Mouse (Mus musculus) heart, embryonic 16.5 days (tissue): ENCODE measurements around the gene Gpx4. TPM values are rescaled to one million over a fixed set of nuclear protein-coding genes. Genes with fewer than 3 reads are reported as not detected.

Experiments
- ATAC-seq: fragments of 200-750 bp; cut with Nextera tagmentation; replicated peaks from 2 replicates; pipeline ENCODE4 v1.8.0; 2017; ENCODE audit warnings: moderate number of reproducible peaks; ENCODE audit not compliant: insufficient read depth, low FRiP score; ENCODE audit errors: extremely low read depth
- H3K27ac ChIP-seq: fragments of 300-500 bp; sonication (generic); 2 replicates; pipeline ENCODE4 v1.5.1; 2014; ENCODE audit warnings: mild to moderate bottlenecking, low read length, control low read depth, moderate library complexity
- H3K27me3 ChIP-seq: fragments of 300-500 bp; sonication (generic); 2 replicates; pipeline ENCODE4 v1.6.1; 2014; ENCODE audit warnings: low read length, mixed read lengths; ENCODE audit not compliant: control insufficient read depth, insufficient read depth
- H3K36me3 ChIP-seq: fragments of 300-500 bp; sonication (generic); 2 replicates; pipeline ENCODE4 v1.6.1; 2014; ENCODE audit not compliant: control insufficient read depth, insufficient read depth
- H3K4me1 ChIP-seq: fragments of 300-500 bp; sonication (generic); 2 replicates; pipeline ENCODE4 v1.6.1; 2014; ENCODE audit warnings: low read length, mixed read lengths; ENCODE audit not compliant: control insufficient read depth, insufficient read depth
- H3K4me2 ChIP-seq: fragments of 300-500 bp; sonication (generic); 2 replicates; pipeline ENCODE4 v1.6.1; 2014; ENCODE audit warnings: low read depth, mild to moderate bottlenecking, control low read depth, low read length
- H3K4me3 ChIP-seq: fragments of 300-500 bp; sonication (generic); 2 replicates; pipeline ENCODE4 v1.5.1; 2014; ENCODE audit warnings: mild to moderate bottlenecking, control low read depth, low read length
- H3K9ac ChIP-seq: fragments of 300-500 bp; sonication (generic); 2 replicates; pipeline ENCODE4 v1.6.1; 2014; ENCODE audit warnings: low read length, control low read depth
- H3K9me3 ChIP-seq: fragments of 300-500 bp; sonication (generic); replicated peaks from 2 replicates; pipeline ENCODE4 v1.6.1; 2016; ENCODE audit warnings: low read length; ENCODE audit not compliant: control insufficient read depth
- WGBS: fragments of 180-500 bp; shearing (Covaris S2); extraction: QIAGEN DNeasy Blood & Tissue Kit; methylation state at CpG from one replicate; pipeline ENCODE4 v1.1.7; 2014; 5-methylcytosine and 5-hydroxymethylcytosine counted together
- polyA plus RNA-seq: library from polyadenylated mRNA; unstranded; fragments of >200 nt; fragmentation: Nextera tagmentation; extraction: Ambion mirVana; gene quantifications from 2 replicates; pipeline ENCODE4 v1.2.1, GENCODE M21; 2015

Gpx4 gene
- polyA plus RNA-seq, 1 experiment from 2014 or later: 668 TPM

DNA sequence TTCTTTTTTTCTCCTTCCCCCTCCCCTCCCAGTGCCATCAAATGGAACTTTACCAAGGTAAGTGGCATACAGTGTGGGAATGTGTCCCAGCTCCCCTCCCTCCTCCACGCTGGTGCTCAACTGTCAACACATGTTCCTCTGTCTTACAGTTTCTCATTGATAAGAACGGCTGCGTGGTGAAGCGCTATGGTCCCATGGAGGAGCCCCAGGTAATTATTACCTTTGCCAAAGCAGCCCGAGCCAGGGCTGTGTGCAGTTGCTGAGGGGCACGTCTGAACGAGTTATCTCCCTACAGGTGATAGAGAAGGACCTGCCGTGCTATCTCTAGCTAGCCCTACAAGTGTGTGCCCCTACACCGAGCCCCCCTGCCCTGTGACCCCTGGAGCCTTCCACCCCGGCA, 8.9 kb downstream of the Gpx4 start:
- H3K27me3 ChIP-seq: no peaks in the 10 kb centered on the region
- ATAC-seq: no peak
- WGBS: 51% methylated on average over 9 of the region's 10 CpGs
- H3K27ac ChIP-seq: no peak overlapping the region
- peak overlapping the region; percentile 76; the same call in 1 of the 2 replicates for H3K4me2 ChIP-seq
- H3K9me3 ChIP-seq: no peaks in the 10 kb centered on the region
- 0 out of 2 replicates have a peak overlapping the region, but pooled peaks have one; percentile 0 for H3K9ac ChIP-seq
- H3K36me3 ChIP-seq: peaks cover 38% of the 10 kb centered on the region
- no peak overlapping the region for H3K4me3 ChIP-seq
- H3K4me1 ChIP-seq: peaks cover 32% of the 10 kb centered on the region

- WGBS: 82% methylated on average over 4 of the region's 4 CpGs
- Histone ChIP-seq H3K27me3 (no peaks in the 10 kb centered on the region), H3K27ac (no peak overlapping the region), H3K9me3 (no peaks in the 10 kb centered on the region), H3K4me2 (no peak overlapping the region), H3K36me3 (peaks cover 38% of the 10 kb centered on the region), H3K4me3 (no peak overlapping the region), H3K4me1 (peaks cover 26% of the 10 kb centered on the region), H3K9ac (no peak overlapping the region)
- ATAC-seq: no peak
These were observed 9.5 kb downstream of the Gpx4 start for GRCm38 (mm10) chr10:80056506-80056905.

GRCm38 (mm10) chr10:80056976-80057682, 10.2 kb downstream of the Gpx4 start:
- Histone ChIP-seq H3K4me1 (peaks cover 20% of the 10 kb centered on the region), H3K27ac (no peak overlapping the region), H3K36me3 (peaks cover 40% of the 10 kb centered on the region), H3K9me3 (no peaks in the 10 kb centered on the region), H3K27me3 (no peaks in the 10 kb centered on the region), H3K4me3 (no peak overlapping the region), H3K4me2 (no peak overlapping the region), H3K9ac (no peak overlapping the region)
- WGBS: 89% methylated on average over 27 of the region's 27 CpGs
- ATAC-seq: no peak

DNA sequence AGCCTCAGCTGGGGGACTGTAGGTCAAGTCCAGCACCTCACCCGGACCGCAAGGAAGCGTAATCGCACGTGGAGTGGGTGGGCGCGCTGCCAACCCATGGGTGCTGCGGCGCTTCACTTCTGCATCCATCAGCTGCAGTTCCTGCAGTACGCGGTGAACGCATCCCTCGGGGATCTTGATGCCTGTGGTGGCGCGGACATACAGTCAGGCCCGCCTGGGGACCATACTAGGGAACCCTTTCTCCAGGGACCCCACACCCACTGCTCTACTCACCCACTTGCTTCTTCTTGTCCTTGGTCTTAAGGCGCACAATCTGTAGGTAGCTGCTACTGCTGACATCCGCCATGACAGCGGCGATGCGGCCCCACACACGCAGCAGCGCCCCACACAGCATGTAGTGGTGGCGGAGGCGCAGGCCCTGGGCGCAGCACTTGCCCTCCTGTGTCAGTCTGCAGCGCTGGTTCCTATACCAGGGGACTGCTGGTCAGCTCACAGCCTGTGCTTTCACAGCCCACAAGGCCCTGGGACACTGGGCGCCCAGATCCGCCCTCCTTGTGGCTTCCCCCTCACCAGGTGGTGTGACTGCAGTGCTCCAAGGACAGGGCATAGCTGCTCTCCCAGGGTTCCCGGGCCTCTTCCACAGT, 10.8 kb downstream of the Gpx4 start:
- H3K4me1 ChIP-seq: peaks cover 14% of the 10 kb centered on the region
- peaks cover 46% of the 10 kb centered on the region for H3K36me3 ChIP-seq
- H3K27me3 ChIP-seq: no peaks in the 10 kb centered on the region
- no peak overlapping the region for H3K9ac ChIP-seq
- no peak for ATAC-seq
- no peaks in the 10 kb centered on the region for H3K9me3 ChIP-seq
- no peak overlapping the region for H3K27ac ChIP-seq
- WGBS: 69% methylated on average over 30 of the region's 30 CpGs
- no peak overlapping the region for H3K4me3 ChIP-seq
- no peak overlapping the region for H3K4me2 ChIP-seq

DNA sequence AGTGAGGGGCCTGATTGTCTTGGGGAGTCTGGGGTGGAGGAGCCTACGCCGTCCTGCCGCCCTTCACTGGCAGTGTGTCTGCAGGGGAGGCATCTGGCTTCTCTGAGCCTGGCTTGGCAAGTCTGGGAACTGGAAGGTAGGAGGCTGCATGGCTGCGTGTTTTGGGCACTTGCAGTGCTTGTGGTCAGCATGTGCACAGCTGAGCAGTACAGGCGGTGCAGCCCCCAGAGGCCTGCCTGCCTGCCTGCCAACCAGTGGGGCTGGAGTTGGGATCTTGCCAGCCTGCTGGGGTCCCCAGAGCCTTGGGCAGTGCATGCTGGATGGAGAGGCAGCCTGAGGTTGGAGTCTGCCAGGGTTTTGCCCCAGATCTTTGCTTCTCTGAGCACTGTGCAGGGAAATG, 16.1 kb downstream of the Gpx4 start:
- Histone ChIP-seq H3K4me1 (no peaks in the 10 kb centered on the region), H3K9me3 (no peaks in the 10 kb centered on the region), H3K9ac (no peak overlapping the region), H3K4me3 (no peak overlapping the region), H3K27me3 (no peaks in the 10 kb centered on the region), H3K27ac (no peak overlapping the region), H3K36me3 (peaks cover 26% of the 10 kb centered on the region), H3K4me2 (no peak overlapping the region)
- no peak for ATAC-seq
- 87% methylated on average over 5 of the region's 5 CpGs for WGBS

DNA sequence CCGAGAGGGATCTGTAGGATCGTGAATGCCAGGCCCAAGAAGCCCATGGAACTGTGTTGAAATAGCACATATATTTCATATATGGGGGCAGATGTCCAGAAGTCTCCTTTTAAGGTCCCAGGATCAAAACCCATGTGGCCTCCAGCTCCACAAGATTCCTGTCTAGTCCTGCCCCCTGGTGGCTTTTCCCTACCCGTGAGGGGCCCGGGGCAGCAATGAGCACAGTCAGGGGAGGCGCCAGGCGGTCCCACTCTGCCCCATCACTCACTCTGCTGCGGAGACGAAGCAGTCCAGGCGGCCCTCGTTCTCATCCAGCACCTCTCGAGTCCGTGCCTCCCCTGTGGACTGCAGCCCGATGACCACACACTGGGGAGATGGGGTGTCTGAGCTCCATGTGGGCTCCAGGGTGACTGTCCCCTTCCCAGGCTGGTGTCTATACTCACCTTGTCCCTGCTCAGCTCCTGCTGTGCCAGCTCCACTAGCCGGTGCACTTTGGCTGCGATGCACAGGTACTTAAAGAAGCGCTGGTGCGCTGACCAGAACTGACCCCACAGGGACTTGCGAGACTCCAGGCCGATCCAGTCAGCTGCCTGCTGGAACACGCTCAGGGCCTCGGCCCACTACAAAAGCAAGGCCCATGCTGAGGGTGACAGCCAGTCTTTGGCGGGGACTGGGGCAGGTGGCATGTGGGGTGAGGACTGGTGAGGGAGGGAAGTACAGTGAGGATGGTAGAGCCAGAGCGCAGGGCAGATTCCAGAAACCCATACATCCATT, 17.1 kb downstream of the Gpx4 start:
- H3K9ac ChIP-seq: no peak overlapping the region
- 73% methylated on average over 23 of the region's 23 CpGs for WGBS
- H3K27ac ChIP-seq: no peak overlapping the region

DNA sequence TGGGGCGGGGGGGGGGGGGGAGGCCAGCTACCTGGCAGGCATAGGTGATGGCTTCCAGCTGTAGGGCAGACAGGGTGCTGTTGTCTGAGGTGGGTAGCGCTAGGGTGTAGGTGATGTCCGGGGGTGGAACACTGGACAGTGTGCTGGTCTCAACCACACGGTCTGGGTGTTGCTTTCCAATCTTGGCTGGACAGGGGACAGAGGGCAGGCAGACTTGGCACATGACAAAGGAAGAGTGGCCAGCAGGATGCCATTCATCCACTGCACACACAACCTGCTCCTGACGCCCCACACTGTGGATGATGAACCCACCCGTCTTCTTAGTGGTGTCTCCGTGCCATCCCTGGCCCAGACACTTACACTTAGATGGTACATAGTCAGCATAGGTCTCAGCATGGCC, 22.3 kb downstream of the Gpx4 start:
- Histone ChIP-seq H3K4me1 (peaks cover 18% of the 10 kb centered on the region), H3K9me3 (no peaks in the 10 kb centered on the region), H3K9ac (no peak overlapping the region), H3K27ac (no peak overlapping the region), H3K4me3 (no peak overlapping the region), H3K4me2 (no peak overlapping the region), H3K36me3 (no peaks in the 10 kb centered on the region), H3K27me3 (no peaks in the 10 kb centered on the region)
- 93% methylated on average over 6 of the region's 7 CpGs for WGBS
- ATAC-seq: no peak

More for the DNA sequence above, 17.1 kb downstream of the Gpx4 start:
- Histone ChIP-seq H3K36me3 (peaks cover 20% of the 10 kb centered on the region), H3K27me3 (no peaks in the 10 kb centered on the region), H3K4me2 (no peak overlapping the region), H3K9me3 (no peaks in the 10 kb centered on the region), H3K4me1 (no peaks in the 10 kb centered on the region), H3K4me3 (no peak overlapping the region)
- ATAC-seq: no peak

- H3K27ac ChIP-seq: no peak overlapping the region
- no peak for ATAC-seq
These were observed 23.0 kb downstream of the Gpx4 start for GRCm38 (mm10) chr10:80069948-80070450.

More at GRCm38 (mm10) chr10:80069948-80070450, 23.0 kb downstream of the Gpx4 start:
- WGBS: 93% methylated on average over 4 of the region's 4 CpGs
- Histone ChIP-seq H3K4me3 (no peak overlapping the region), H3K9me3 (no peaks in the 10 kb centered on the region), H3K27me3 (no peaks in the 10 kb centered on the region), H3K9ac (no peak overlapping the region), H3K4me2 (no peak overlapping the region), H3K36me3 (no peaks in the 10 kb centered on the region), H3K4me1 (peaks cover 24% of the 10 kb centered on the region)
